Mouse (Mus musculus): ENCODE measurements at regions not wholly inside any gene's neighbourhood (a gene's known extent, or its start where the extent isn't known, plus 50 kb on each side); places are given as distances from the start of the nearest gene placed in this dataset.

DNA sequence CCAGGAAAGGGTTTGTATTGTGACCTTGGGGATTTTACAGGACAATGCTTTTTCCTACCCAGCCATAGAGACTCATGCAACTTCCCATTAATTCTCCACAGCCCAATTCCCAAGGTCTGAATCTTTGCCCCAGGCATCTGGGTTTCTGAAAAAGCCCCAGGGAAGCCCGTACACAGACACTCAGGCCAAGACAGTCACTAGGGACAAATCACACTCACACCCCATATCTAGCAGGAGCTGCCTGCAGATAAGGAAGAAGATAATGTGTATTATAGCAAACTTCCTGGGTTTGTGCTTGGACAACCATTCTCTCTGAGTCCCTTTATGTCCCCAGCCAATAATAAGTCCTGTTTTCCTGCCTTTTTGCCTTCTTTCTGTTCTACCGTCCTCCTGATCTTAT is 305.0 kb upstream of the Clint1 start:
- no peak for TF ChIP-seq CTCF (IDR thresholded peaks at IDR 0.05; ENCODE audit: insufficient read depth, low read depth, low read length)
- TF ChIP-seq POLR2A (IDR thresholded peaks at IDR 0.05; ENCODE audit: insufficient read depth, low read depth, low read length): no peak
